Mouse (Mus musculus) midbrain, postnatal 0 days (tissue): ENCODE measurements at regions not wholly inside any gene's neighbourhood (a gene's known extent, or its start where the extent isn't known, plus 50 kb on each side); places are given as distances from the start of the nearest gene placed in this dataset.

Experiments
- ATAC-seq: fragments of 200-750 bp; cut with Nextera tagmentation; 2 replicates; pipeline ENCODE4 v1.8.0; 2017; ENCODE audit warnings: moderate number of reproducible peaks, mild to moderate bottlenecking, moderate TSS enrichment, moderate library complexity; ENCODE audit not compliant: low FRiP score
- DNase-seq: peaks from one replicate; pipeline ENCODE4 v3.0.0-alpha.2; 2015; ENCODE audit warnings: low spot score
- H3K27ac ChIP-seq: fragments of 300-500 bp; sonication (generic); 2 replicates; pipeline ENCODE4 v1.5.1; 2014; ENCODE audit warnings: low read depth, mild to moderate bottlenecking, low read length, mixed read lengths
- H3K27me3 ChIP-seq: fragments of 300-500 bp; sonication (generic); 2 replicates; pipeline ENCODE4 v1.6.1; 2014; ENCODE audit warnings: low read length, control low read depth, mixed read lengths; ENCODE audit not compliant: insufficient read depth
- H3K36me3 ChIP-seq: fragments of 300-500 bp; sonication (generic); 2 replicates; pipeline ENCODE4 v1.6.1; 2014; ENCODE audit warnings: low read length, control low read depth, mixed read lengths; ENCODE audit not compliant: insufficient read depth
- H3K4me1 ChIP-seq: fragments of 300-500 bp; sonication (generic); 2 replicates; pipeline ENCODE4 v1.6.1; 2014; ENCODE audit warnings: mild to moderate bottlenecking, control low read depth, antibody characterized with exemption, low read length, mixed read lengths; ENCODE audit not compliant: insufficient read depth
- H3K4me2 ChIP-seq: fragments of 300-500 bp; sonication (generic); 2 replicates; pipeline ENCODE4 v1.6.1; 2014; ENCODE audit warnings: low read depth, mild to moderate bottlenecking, low read length, mixed read lengths; ENCODE audit not compliant: poor library complexity, severe bottlenecking
- H3K4me3 ChIP-seq: fragments of 300-500 bp; sonication (generic); 2 replicates; pipeline ENCODE4 v1.5.1; 2014; ENCODE audit warnings: low read depth, mild to moderate bottlenecking, low read length, moderate library complexity
- H3K9ac ChIP-seq: fragments of 300-500 bp; sonication (generic); replicated peaks from 2 replicates; pipeline ENCODE4 v1.6.1; 2014; ENCODE audit warnings: mild to moderate bottlenecking, low read length, moderate library complexity, mixed read lengths; ENCODE audit not compliant: poor library complexity, severe bottlenecking
- H3K9me3 ChIP-seq: fragments of 300-500 bp; sonication (generic); 2 replicates; pipeline ENCODE4 v1.6.1; 2016; ENCODE audit warnings: low read length, control low read depth
- CTCF ChIP-seq: IDR thresholded peaks from 2 replicates; pipeline ENCODE4 v1.5.1; 2016; ENCODE audit warnings: antibody characterized with exemption, mild to moderate bottlenecking
- WGBS: fragments of 180-500 bp; shearing (Covaris S2); extraction: QIAGEN DNeasy Blood & Tissue Kit; methylation state at CpG from one replicate; pipeline ENCODE4 v1.1.7; 2014; 5-methylcytosine and 5-hydroxymethylcytosine counted together

DNA sequence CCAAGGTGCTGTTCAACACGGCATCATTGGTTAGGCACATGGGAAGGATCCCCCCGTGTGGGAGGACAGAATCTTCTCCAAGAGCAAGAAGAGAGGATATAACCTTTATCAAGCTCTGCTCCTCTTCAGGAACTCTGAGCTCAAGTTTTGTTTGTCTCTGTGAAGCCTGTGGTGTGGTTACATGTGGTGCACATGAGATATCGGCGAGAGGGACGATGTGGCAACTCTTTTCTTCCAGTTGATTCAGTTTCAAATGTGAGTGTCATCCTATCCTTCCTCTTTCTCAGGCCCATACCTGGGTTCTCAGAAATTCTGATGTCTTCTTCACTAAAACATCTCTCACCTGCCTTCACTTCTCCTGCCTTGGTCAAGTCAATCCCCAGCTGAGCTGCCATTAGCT lies 145.3 kb upstream of the Gm9833 start:
- ATAC-seq: no peak
- no peak for DNase-seq
- Histone ChIP-seq H3K4me3 (no peak overlapping the region), H3K27me3 (no peaks in the 10 kb centered on the region), H3K9me3 (no peaks in the 10 kb centered on the region), H3K36me3 (no peaks in the 10 kb centered on the region), H3K4me2 (no peak overlapping the region), H3K9ac (no peak overlapping the region), H3K27ac (no peak overlapping the region), H3K4me1 (no peaks in the 10 kb centered on the region)
- 92% methylated on average over 5 of the region's 5 CpGs for WGBS
- TF ChIP-seq CTCF: no peak

DNA sequence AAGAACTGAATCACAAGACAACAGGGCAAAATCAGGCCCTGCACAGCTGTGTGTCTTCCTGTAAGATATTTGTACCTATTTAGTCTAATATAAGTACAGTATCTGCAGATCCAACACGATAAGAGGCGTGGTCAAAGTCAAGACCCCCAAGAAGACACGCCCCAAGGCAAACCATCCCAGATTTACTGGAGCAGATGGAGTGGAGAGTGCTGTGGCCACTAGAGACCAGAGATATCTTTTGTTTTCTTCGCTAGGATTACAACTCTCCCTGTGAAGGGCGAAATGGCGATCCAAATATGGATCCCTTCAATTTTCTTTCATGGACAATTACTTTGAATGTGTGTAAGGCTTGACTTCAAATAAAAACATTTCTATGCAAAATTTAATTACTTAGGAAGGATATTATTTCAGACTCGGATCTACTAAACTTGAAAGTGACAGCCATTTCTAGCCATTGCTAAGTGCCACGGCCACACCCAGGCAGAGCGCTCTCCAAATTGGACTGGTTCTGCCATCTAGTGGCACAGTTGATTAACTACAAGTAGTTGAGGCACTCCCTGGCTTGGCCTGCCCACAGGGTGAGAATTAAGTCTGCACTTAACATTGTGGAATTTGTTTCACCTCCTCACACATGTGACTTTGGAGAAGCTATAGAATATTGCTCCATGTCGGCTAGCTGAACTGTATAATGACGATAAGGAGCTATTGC lies 140.4 kb upstream of the Gm9833 start:
- no peaks in the 10 kb centered on the region for H3K9me3 ChIP-seq
- no peaks in the 10 kb centered on the region for H3K27me3 ChIP-seq
- ATAC-seq: peak; percentile 82
- H3K4me3 ChIP-seq: no peak overlapping the region
- H3K27ac ChIP-seq: no peak overlapping the region
- TF ChIP-seq CTCF: peak; percentile 92
- WGBS: 50% methylated on average over 11 of the region's 11 CpGs
- H3K4me2 ChIP-seq: no peak overlapping the region
- no peaks in the 10 kb centered on the region for H3K4me1 ChIP-seq
- no peak overlapping the region for H3K9ac ChIP-seq
- DNase-seq: peak; percentile 80
- no peaks in the 10 kb centered on the region for H3K36me3 ChIP-seq

DNA sequence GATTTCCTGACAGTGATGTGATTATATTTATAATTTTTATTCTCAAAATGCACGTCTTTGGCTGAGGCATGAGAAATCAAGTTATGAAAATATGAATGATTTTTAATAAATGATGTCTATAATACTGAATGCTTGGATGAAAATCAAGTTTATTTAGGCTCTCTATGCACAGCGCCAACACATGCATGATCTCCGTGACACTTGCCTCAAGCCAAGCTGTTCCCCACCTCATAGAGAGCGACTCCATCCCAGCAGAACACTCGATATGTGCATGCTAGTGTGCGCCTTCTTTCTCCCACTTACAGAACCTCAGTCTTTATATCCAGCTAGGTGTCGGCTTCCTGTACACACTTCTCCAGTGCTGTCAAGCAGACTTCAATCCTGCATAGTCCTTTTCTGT lies 139.8 kb upstream of the Gm9833 start:
- ATAC-seq (peak; percentile 38; the same call in 1 of the 2 replicates), DNase-seq (no peak)
- no peaks in the 10 kb centered on the region for H3K9me3 ChIP-seq
- WGBS: 73% methylated on average over 7 of the region's 7 CpGs
- H3K4me2 ChIP-seq: no peak overlapping the region
- H3K27ac ChIP-seq: no peak overlapping the region
- no peak for TF ChIP-seq CTCF
- no peaks in the 10 kb centered on the region for H3K4me1 ChIP-seq
- no peaks in the 10 kb centered on the region for H3K27me3 ChIP-seq
- no peak overlapping the region for H3K9ac ChIP-seq
- H3K36me3 ChIP-seq: no peaks in the 10 kb centered on the region
- no peak overlapping the region for H3K4me3 ChIP-seq

GRCm38 (mm10) chr3:9957870-9958269 lies 130.0 kb upstream of the Gm9833 start:
- Histone ChIP-seq H3K4me2 (no peak overlapping the region), H3K36me3 (no peaks in the 10 kb centered on the region), H3K4me1 (no peaks in the 10 kb centered on the region), H3K9me3 (no peaks in the 10 kb centered on the region), H3K27ac (no peak overlapping the region), H3K27me3 (no peaks in the 10 kb centered on the region), H3K4me3 (no peak overlapping the region), H3K9ac (no peak overlapping the region)
- DNase-seq: no peak
- 84% methylated on average over 3 of the region's 3 CpGs for WGBS
- TF ChIP-seq CTCF: no peak
- ATAC-seq: no peak

DNA sequence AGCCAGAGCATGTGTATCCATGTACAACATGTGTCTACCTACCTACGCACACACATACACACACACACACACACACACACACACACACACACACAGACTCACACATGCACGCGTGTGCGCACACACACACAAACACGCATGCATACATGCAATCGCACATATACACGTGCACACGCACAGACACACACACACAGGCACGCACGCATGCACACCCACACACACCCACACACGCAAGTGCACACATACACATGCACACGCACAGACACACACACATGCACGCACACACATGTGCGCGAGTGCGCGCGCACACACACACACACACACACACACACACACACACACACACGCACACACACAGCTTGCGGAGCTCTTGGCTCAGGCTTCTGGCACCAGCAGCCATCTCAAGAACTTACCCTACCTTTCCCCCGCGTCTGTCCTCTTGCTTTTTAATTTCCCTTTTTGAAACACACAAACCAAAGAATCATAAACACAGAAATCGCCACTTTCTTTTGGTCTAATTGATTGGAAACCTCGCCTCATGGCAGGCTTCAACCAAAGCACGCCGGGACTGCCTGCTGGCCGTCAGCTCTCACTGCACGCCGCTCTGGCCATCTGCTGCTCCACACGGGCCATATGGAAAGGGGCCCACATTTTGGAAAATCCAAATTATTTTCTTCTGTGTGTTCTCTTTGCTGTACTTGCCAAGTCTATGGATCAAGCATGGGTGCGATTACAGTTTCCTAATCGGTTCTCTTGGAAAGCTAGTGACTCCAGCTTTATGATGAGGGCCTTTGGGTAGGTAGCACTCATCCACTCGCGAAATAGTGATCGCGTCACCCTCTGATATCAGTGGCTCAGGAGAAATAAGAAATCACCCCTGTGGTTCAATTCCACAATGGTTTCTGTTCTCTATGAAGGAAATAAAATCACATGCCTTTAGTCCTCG lies 127.9 kb upstream of the Gm9833 start:
- DNase-seq (peak; percentile 65), ATAC-seq (0 out of 2 replicates have a peak, but pooled peaks have one; percentile 27)
- H3K36me3 ChIP-seq: no peaks in the 10 kb centered on the region
- TF ChIP-seq CTCF: no peak
- H3K9ac ChIP-seq: no peak overlapping the region
- H3K4me3 ChIP-seq: no peak overlapping the region
- H3K27me3 ChIP-seq: no peaks in the 10 kb centered on the region
- H3K4me2 ChIP-seq: no peak overlapping the region
- no peak overlapping the region for H3K27ac ChIP-seq
- 90% methylated on average over 37 of the region's 37 CpGs for WGBS
- H3K4me1 ChIP-seq: no peaks in the 10 kb centered on the region
- H3K9me3 ChIP-seq: no peaks in the 10 kb centered on the region

- 46% methylated on average over 7 of the region's 7 CpGs for WGBS
- ATAC-seq: peak; percentile 68; the same call in 1 of the 2 replicates
- Histone ChIP-seq H3K9ac (no peak overlapping the region), H3K9me3 (no peaks in the 10 kb centered on the region), H3K27me3 (no peaks in the 10 kb centered on the region), H3K27ac (no peak overlapping the region), H3K4me2 (no peak overlapping the region), H3K4me1 (no peaks in the 10 kb centered on the region), H3K36me3 (no peaks in the 10 kb centered on the region), H3K4me3 (no peak overlapping the region)
- peak; percentile 60 for TF ChIP-seq CTCF
- DNase-seq: peak; percentile 65
These were observed 127.2 kb upstream of the Gm9833 start for GRCm38 (mm10) chr3:9960696-9961095.
